Mouse (Mus musculus): Measurements from ENCODE around the gene Ddx46.
"Not testable (repeated sequence)": the region's sequence is repeated elsewhere in the genome, so short reads cannot be mapped to it uniquely, and the experiment has no call there.

Gene Ddx46

GRCm38 (mm10) chr13:55640480-55640879 lies 5.7 kb downstream of the Ddx46 start:
- peak; percentile 71 for DNase-seq (ENCODE audit: low spot score)

DNA sequence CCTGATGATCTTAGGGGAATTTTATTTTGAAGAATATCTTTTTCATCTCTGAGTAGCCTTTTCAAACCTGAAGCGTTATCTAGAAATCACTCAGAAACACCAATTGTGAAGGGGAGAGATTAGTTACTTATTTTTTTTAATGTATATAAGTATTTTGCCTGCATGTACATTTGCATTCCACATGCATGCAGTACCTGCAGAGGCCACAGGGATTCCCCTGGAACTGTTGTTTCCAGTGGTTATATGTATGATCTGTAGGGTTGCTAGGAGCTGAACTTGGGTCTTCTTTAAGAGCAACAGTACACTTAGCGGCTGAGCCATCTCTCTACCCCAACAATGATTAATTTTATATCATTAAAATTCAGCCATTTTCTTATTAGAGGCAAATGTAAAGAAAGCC lies 9.7 kb downstream of the Ddx46 start:
- peak; percentile 53 for DNase-seq (ENCODE audit: low spot score)

- no peak for DNase-seq (ENCODE audit: low spot score)
Measured at GRCm38 (mm10) chr13:55650098-55650497, 15.3 kb downstream of the Ddx46 start.

DNA sequence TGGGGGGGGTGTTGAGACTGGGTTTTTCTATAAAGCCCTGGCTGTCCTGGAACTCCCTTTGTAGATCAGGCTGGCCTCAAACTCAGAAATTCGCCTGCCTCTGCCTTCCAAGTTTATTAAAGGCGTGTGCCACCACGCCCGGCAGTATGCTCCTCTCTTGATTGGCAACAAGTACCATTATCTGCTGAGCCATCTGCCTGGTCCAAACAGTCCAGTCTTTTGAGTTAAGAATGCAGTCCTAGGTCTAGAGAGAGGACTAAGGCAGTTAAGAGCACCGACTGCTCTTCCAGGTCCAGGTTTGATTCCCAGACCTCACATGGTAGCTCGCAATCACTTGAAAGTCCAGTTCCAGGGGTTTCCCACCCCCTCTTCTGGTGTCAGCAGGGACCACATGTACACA lies 16.2 kb downstream of the Ddx46 start:
- DNase-seq (ENCODE audit: low spot score), result no peak

- peak; percentile 44 for DNase-seq (ENCODE audit: low spot score)
Measured at GRCm38 (mm10) chr13:55668550-55668949, 33.7 kb downstream of the Ddx46 start.

DNA sequence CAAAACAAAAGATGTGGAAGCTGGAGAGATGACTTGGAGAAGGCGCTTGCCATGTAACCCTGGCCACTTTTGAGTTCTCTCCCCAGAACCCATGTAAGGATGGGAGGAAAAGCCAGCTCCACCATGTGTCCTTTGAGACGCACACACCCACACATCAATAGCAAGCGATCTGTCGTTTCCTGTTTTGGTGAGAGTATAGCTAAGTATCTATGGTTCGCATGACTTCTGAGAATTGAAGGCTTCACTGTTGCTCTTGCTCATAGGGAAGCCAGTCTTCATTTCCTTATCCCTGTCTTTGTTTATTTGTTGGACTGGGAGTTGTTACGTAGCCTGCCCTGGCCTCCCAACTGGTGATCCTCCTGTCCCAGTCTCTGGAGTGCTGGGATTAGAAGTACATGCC lies 37.9 kb downstream of the Ddx46 start:
- DNase-seq (ENCODE audit: low spot score), result peak; percentile 39

DNA sequence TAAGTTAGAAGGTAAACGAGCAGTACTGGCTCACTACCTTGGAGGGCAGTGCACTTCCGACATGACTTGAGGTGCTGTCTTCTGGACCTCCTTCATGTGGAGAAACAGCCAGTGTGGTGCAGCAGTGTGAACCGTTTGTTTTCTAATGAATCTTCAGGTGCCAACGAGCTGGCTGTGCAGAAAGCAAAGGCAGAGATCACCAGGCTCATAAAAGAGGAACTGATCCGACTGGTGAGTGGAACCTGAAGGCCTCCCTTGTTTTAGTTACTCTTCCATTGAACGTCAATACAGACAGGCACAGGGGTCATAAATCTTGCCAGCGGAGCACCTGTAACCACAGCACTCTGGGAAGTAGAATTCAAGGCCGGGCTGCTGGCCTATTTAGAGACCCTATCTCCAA lies 42.5 kb downstream of the Ddx46 start:
- DNase-seq (ENCODE audit: low spot score), result no peak

DNA sequence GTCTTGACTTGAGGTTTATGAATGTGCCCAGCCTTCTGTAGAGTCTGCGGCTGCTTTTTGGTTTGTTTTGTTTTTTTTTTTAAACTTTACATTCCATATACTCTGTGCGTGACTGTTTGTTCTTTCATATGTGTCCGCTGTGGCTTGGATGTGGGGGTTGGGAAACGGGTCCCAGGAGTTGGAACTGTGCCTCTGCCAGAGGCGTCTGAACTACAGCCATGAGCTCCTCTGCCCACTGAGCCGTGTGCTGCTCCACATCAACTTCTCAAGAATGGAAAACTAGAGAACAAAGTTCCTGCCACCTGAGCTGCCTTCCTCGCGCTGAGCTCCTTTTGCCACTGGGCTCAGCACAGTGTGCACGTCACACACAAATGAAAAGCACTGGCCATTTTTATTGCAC lies 47.4 kb downstream of the Ddx46 start:
- DNase-seq (ENCODE audit: low spot score), result no peak

- no peak for DNase-seq (ENCODE audit: low spot score)
Measured at GRCm38 (mm10) chr13:55683581-55683980, 48.8 kb downstream of the Ddx46 start.

GRCm38 (mm10) chr13:55686107-55686633 lies 51.3 kb downstream of the Ddx46 start:
- no peak for DNase-seq (ENCODE audit: low spot score)

GRCm38 (mm10) chr13:55687927-55688602 lies 53.2 kb downstream of the Ddx46 start:
- DNase-seq (ENCODE audit: low spot score), result no peak

DNA sequence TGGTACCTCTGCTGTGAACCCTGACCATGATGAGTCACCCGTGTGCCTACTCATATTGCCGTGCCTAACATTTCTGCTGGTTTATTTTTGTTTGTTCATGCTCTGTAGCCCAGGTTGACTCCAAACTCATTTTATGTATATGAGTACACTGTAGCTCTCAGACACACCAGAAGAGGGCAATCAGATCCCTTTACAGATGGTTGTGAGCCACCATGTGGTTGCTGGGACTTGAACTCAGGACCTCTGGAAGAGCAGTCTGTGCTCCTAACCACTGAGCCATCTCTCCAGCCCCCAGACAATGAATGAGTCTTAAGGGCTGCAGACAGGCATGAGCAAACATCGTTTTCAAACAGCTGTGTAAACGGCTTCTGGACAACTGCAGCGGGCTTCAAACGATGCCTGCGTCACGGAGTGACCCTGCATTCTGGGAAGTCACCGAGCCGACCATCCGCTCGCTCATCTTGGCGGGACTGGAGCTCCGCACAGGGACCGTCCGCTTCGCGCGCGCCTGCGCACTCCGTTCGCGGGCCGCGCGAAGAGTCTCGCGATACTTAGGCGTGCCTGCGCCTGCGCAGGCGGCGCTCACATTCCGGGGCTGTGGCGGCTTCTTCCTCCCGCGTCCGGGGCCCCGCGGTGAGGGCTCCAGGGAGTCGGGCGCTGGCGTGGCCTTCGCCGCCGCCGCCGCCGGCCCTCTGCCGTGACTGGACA lies 57.9 kb downstream of the Ddx46 start, which contains the start of gene B230219D22Rik:
Gene B230219D22Rik, plus strand, starts transcription at position 590 of the 708 bp plus-strand sequence.
- peak; percentile 90 for DNase-seq (ENCODE audit: low spot score)

DNA sequence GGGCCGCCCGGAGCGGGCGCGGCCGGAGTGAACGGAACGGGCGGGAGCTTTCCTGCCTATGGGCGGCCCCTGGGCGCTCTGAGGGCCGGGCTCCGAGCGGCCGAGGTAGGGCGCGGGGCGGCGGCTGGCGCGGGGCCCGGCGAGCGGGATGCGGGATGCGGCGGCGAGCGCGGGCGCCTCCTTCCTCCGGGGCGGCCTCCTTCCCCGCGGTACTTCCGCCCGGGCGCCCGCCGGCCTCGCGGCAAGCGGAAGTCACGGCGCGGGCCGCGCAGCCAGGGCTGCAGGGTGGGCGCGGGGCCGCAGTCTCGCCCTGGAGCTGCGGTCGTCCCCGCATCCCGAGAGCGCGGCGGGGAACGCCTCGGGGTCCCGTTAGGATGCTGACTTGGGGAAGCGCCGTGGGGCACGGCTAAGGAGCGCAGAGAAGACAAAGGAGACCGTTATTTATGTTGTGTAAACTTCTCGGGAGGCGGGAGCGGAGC lies 58.5 kb downstream of the Ddx46 start:
- peak; percentile 56 for DNase-seq (ENCODE audit: low spot score)

DNA sequence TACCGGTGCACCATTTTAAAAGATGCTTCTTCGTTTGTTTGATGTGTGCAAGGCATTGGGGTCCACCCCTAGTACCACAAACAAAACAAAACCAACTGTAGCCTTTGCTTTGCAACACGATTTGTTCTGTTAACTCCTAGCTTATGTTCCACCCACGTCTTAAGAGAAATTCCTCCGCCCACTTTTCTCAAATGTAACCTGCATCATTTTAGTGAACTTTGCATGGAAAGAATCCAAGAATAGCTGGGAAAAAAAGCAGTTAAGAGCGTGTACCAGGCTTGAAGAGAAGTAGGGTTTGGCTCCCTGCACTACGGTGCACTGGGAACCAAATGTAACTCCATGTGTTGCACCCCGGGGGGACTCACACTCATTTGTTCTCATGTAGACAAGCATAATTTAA lies 59.3 kb downstream of the Ddx46 start:
- peak; percentile 13 for DNase-seq (ENCODE audit: low spot score)

DNA sequence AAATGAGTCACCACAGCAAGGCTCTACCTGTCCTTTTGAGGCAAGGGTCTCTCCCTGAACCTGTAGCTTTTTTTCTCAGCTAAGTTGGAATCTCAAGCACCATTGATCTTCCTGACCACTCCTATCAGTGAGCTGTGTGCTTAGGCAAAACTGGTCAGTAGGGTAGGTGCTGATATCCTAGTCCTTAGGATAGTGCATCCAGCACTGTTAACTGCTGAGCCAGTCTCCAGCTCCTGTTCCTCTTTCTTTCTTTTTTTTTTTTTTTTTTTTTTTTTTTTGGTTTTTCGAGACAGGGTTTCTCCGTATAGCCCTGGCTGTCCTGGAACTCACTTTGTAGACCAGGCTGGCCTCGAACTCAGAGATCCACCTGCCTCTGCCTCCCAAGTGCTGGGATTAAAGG lies 61.2 kb downstream of the Ddx46 start:
- DNase-seq (ENCODE audit: low spot score), result not testable (repeated sequence)

DNA sequence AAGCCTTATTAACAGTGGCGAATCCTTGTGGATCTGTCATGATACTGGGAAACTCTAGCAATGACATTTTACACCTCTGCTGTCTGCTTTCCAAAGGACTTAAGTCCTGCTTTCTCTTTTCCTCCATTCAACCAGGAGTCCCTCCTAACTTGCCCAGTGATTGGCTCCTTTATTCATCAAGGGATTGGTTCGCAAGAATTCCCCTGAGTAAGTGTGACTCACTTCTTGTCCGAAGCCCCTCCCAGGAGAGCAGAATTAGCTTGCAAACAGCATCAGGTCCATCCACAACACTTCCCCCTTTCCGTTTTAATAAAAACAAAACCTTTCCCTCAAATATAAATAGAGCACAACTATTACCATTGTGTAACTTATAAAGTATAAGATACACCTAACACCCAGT lies 69.5 kb downstream of the Ddx46 start:
- DNase-seq (ENCODE audit: low spot score), result no peak

- DNase-seq (ENCODE audit: low spot score), result no peak
Measured at GRCm38 (mm10) chr13:55712846-55713245, 78.0 kb downstream of the Ddx46 start.

DNA sequence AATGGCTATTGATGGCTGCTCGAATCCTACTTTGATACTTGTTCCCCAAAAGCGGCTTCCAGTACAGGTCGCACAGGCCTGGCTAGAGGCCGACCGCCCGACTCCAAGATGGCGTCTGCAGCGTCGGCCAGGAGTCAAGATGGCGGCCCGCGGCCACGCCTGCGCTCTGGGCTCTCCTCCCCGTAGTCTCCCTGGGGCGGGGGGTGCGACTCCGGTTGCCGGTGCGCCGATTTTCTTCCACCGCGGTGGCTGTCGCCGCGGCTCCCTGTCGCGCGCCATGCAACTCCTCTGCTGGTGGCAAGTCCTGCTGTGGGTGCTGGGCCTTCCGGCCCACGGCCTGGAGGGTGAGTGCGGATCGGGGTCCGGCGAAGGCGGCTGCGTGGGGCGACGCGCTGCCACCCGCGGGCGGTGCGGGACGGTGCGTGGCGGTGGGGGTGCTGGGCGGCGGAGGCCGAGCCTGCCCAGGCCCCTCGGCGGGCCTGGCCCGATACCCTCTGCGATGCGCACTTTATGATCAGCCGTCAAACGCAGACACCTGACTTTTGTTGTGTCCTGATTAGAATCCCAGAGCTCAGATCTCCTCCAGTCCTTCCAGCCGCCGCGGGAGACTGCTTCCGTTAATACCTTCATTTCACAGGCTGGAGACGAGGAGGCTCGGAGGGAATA lies 79.8 kb downstream of the Ddx46 start, which contains the start of gene Txndc15:
Gene Txndc15, plus strand, starts transcription at position 150 of the 666 bp plus-strand sequence.
- peak; percentile 66 for DNase-seq (ENCODE audit: low spot score)

DNA sequence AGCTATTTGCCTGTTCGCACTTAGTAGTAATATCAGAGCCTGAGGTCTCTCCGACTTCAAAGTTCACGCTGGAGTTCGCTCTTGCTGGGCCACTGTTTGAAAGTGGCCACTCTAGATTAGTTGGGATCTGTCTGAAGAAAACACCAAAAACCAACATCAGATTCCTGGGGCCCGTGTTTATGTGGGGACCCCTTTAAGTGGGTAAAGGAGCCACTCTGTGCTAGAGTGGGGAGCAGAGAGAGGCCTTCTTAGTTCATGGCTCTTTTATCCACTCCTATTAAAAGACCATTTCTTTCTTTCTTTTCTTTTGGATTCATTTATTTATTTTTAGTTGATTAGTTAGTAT lies 80.3 kb downstream of the Ddx46 start:
- no peak for DNase-seq (ENCODE audit: low spot score)

GRCm38 (mm10) chr13:55715908-55716510 lies 81.2 kb downstream of the Ddx46 start:
- DNase-seq (ENCODE audit: low spot score), result peak; percentile 49

- DNase-seq (ENCODE audit: low spot score), result no peak
Measured at GRCm38 (mm10) chr13:55721516-55721915, 86.7 kb downstream of the Ddx46 start.

DNA sequence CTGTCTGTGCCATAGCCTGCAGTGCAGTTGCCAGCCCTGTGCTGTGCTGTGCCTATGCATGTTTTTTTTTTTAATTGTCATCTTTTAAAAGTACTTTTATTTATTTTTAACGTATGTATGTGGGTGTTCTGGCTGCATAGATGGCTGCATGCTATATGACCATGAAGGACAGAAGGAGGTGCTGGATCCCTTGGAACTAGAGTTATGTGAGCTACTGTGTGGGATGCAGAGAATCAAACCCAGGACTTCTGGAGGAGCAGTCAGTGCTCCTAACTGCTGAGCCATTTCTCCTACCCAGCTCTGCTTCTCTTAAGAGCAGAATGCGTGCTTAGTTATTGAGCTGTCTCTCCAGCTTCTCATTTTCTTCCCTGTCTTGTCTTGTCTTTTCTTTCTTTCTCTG lies 87.2 kb downstream of the Ddx46 start:
- no peak for DNase-seq (ENCODE audit: low spot score)
